9 mouse cellular contexts compared by ENCODE assay signal in the genomic region with DNA sequence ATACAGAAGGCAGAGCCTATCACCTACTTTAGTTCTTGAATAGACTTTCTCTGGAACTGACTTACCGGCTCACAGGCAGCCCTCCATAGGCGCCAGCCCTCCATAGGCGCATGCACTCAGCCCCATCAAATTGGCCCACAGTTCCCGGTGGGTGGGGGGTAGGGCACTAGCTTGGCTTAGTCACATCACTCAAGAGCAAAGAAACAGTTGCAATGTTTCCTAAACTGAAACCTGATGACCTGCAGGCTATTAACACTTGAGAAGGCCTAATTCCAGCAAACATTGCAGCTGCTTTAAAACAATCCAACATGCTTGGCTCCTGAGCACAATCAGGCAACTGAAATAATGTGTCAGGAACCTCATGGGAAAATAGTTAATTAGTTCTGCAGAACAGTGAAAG. TPM values are rescaled to one million over a fixed set of nuclear protein-coding genes. Genes with fewer than 3 reads are reported as not detected.
DNase-seq lines count a peak whose midpoint lies in the region; ATAC-seq and TF ChIP-seq lines count a peak whose summit lies in the region.
"Had no signal": no experiment of that assay in that cellular context is flagged by ENCODE, and none has a peak within 500 bp of the region (broad histone marks: within the 10 kb centered on the region; RNA-seq: fewer than 3 reads in every experiment).

No protein-coding gene starts in this region.

- H3K4me3 ChIP-seq in kidney, adult 2 months (ENCODE audit: insufficient read depth, low read depth, low read length), result no peak overlapping the region
- no peak overlapping the region for H3K4me3 ChIP-seq in embryonic facial prominence, embryonic 12.5 days
- no peak overlapping the region for H3K4me3 ChIP-seq in limb, embryonic 14.5 days (replicated peaks; ENCODE audit: low read length)

- TF ChIP-seq CTCF in kidney, adult 2 months (conservative IDR thresholded peaks at IDR 0.05; ENCODE audit: insufficient read depth, insufficient read length, low read depth, low read length), result no peak

- H3K36me3 ChIP-seq in kidney, adult 2 months (ENCODE audit: control insufficient read depth, insufficient read depth, low read length), result no peaks in the 10 kb centered on the region
- H3K36me3 ChIP-seq in embryonic facial prominence, embryonic 12.5 days, result peaks cover 13% of the 10 kb centered on the region; the same call in 1 of the 2 replicates
- peaks cover 29% of the 10 kb centered on the region for H3K36me3 ChIP-seq in limb, embryonic 14.5 days (ENCODE audit: control insufficient read depth, insufficient read depth, low read length)

- peak; percentile 67; the same call in 1 of the 2 replicates for ATAC-seq in embryonic facial prominence, embryonic 12.5 days (ENCODE audit: insufficient number of reproducible peaks, insufficient read depth, low FRiP score, low TSS enrichment)
- peak; percentile 74 for ATAC-seq in limb, embryonic 14.5 days (ENCODE audit: low FRiP score, low read depth)

- H3K4me2 ChIP-seq in embryonic facial prominence, embryonic 12.5 days (replicated peaks), result peak overlapping the region; percentile 17; the same call in 1 of the 2 replicates
- H3K4me2 ChIP-seq in limb, embryonic 14.5 days (replicated peaks; ENCODE audit: low read depth, low read length, severe bottlenecking), result no peak overlapping the region
- H3K4me2 ChIP-seq: liver, embryonic 11.5 days had no signal

- no peak overlapping the region for H3K27ac ChIP-seq in kidney, adult 2 months (ENCODE audit: insufficient read depth, low read depth, low read length)
- peak overlapping the region; percentile 88 for H3K27ac ChIP-seq in embryonic facial prominence, embryonic 12.5 days
- H3K27ac ChIP-seq in limb, embryonic 14.5 days (replicated peaks; ENCODE audit: low read depth, low read length), result peak overlapping the region; percentile 49; the same call in 1 of the 2 replicates

- no peaks in the 10 kb centered on the region for H3K27me3 ChIP-seq in kidney, adult 2 months (replicated peaks; ENCODE audit: control insufficient read depth, insufficient read depth, low read length)
- no peaks in the 10 kb centered on the region for H3K27me3 ChIP-seq in embryonic facial prominence, embryonic 12.5 days
- no peaks in the 10 kb centered on the region for H3K27me3 ChIP-seq in limb, embryonic 14.5 days (ENCODE audit: control insufficient read depth, insufficient read depth, low read length)

- peaks cover 17% of the 10 kb centered on the region for H3K4me1 ChIP-seq in kidney, adult 2 months (ENCODE audit: control insufficient read depth, insufficient read depth, low read length)
- H3K4me1 ChIP-seq in embryonic facial prominence, embryonic 12.5 days, result peaks cover 66% of the 10 kb centered on the region
- H3K4me1 ChIP-seq in limb, embryonic 14.5 days (ENCODE audit: control insufficient read depth, insufficient read depth, low read length), result peaks cover 63% of the 10 kb centered on the region

- no peaks in the 10 kb centered on the region for H3K9me3 ChIP-seq in embryonic facial prominence, embryonic 12.5 days
- no peaks in the 10 kb centered on the region for H3K9me3 ChIP-seq in limb, embryonic 14.5 days (ENCODE audit: control insufficient read depth, low read length)

- WGBS in kidney, adult 2 months, result 54% methylated on average over 4 of the region's 4 CpGs
- 19% methylated on average over 4 of the region's 4 CpGs for WGBS in embryonic facial prominence, embryonic 12.5 days
- WGBS in limb, embryonic 14.5 days, result 14% methylated on average over 4 of the region's 4 CpGs

- TF ChIP-seq POLR2A in kidney, adult 2 months (IDR thresholded peaks at IDR 0.05; ENCODE audit: low read depth, low read length), result no peak
- TF ChIP-seq POLR2A in limb, embryonic 14.5 days (IDR thresholded peaks at IDR 0.05; ENCODE audit: borderline replicate concordance, extremely low read depth, insufficient read depth, insufficient read length), result no peak

- DNase-seq in kidney, adult 2 months, result peak; percentile 19
- no peak for DNase-seq in kidney, adult 8-10 months
- peak; percentile 59 for DNase-seq in Muller cell, postnatal 12 days (ENCODE audit: inconsistent ontology term)
- peak; percentile 73 for DNase-seq in limb, embryonic 14.5 days (ENCODE audit: low spot score)
- no peak for DNase-seq in spleen, adult 18-20 months
- no peak for DNase-seq in ovary, postnatal 10 days (ENCODE audit: low spot score)
- DNase-seq in ovary, postnatal 36 days (ENCODE audit: low spot score), result no peak

- H3K9ac ChIP-seq in embryonic facial prominence, embryonic 12.5 days, result no peak overlapping the region
- H3K9ac ChIP-seq in limb, embryonic 14.5 days (ENCODE audit: low read depth, low read length, severe bottlenecking), result no peak overlapping the region

RNA-seq across cellular contexts. Expression of a gene that starts 18.2 kb away (rescaled TPM):
- 24.8 and 27.0 TPM in 2 replicates for polyA plus RNA-seq in kidney, adult 2 months (2012; rRNA removed)
- polyA plus RNA-seq in embryonic facial prominence, embryonic 12.5 days (2016; fragmentation: Nextera tagmentation; extraction: Ambion mirVana), result 37.1 and 38.1 TPM in 2 replicates
- 97.3 and 99.6 TPM in 2 replicates for polyA plus RNA-seq in limb, embryonic 14.5 days (2012; rRNA removed)
- 60.6 and 62.4 TPM in 2 replicates for polyA plus RNA-seq in limb, embryonic 14.5 days (2014; fragmentation: Nextera tagmentation; extraction: Ambion mirVana)

Comparison
In these comparisons a context has a peak if more than half of its experiments do, and no peak if none do; other contexts are left out.
1. DNase-seq: peak in kidney, adult 2 months (single experiment), Muller cell, postnatal 12 days (single experiment) and limb, embryonic 14.5 days (single experiment); none in kidney, adult 8-10 months (0 of 2), spleen, adult 18-20 months (0 of 2), ovary, postnatal 10 days (single experiment) and ovary, postnatal 36 days (single experiment).